Mouse (Mus musculus) gastrocnemius, postnatal 25 days (tissue): ENCODE results near the gene Gm12216. TPM values are rescaled to one million over a fixed set of nuclear protein-coding genes. Genes with fewer than 3 reads are reported as not detected.

Source experiments
- DNase-seq: peaks from one replicate; pipeline ENCODE4 v3.0.0; 2022
- microRNA-seq, 2 experiments: library from miRNA; unstranded; fragments of <30 nt; microRNA quantifications; one replicate each; pipeline ENCODE4 v1.2.0; 2021; ENCODE audit warnings: borderline replicate concordance in 2 of 2
- total RNA-seq, 2 experiments: library from RNA; stranded (reverse); gene quantifications; 1 replicate in 1 of 2; 2 replicates in 1 of 2; pipeline ENCODE4 v1.2.3; 2021

Gene Gm12216
- total RNA-seq, 2 experiments from 2014 or later: 2.0 TPM

DNA sequence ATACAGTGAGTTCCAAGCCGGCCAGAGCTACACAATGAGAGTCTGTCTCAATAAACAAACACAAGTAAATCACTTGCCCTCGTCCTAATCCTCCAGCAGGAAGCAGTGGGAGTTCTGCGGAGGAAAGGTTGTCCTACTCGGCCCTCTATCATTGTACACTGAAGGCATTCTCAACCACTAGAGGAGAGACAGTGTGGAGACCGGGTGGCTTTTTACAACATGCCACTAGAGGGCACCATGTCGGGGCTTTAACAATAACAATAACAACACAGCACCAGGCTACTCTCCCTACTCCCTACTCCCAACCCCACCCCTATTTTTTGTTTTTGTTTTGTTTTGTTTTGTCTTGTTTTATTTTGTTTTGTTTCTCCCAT lies 121.5 kb downstream of the Gm12216 start:
- peak; percentile 50 for DNase-seq

DNA sequence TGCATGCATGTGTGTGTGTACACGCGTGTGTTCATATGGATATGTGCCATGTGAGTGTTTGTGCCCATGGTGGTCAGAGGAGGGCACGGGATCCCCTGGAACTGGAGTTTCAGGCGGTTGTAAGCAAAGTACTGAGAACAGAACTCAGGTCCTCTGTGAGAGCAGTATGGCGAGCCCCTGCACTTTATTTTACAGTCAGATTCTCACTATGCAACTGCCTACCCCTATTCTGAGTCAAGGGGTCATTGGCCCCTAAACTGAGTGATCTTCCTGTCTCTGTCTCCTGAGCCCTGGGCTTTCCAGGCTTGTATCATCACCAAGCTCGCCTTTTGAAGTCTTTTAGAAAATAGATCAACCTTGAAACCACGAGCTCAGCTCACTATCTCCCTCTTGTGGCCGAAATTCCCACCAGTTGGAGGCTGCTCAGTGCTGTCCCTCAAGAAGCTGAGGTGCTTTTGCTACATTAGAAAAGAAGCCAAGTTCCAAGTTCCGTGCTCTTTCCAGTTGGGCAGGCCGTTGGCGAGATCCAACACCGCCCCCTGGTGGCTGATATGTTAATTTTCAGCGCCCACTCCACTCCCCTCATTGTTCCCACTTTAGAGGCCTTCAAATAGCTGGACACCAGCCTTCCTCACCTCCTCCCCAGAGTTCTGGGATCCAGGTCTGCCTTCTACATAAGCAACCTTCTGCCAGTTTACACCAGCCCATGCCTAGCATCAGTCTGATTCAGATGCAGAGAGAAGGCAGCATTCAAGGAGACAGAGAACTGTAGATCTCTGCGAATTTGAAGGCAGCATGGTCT lies 122.1 kb downstream of the Gm12216 start:
- peak; percentile 60 for DNase-seq

DNA sequence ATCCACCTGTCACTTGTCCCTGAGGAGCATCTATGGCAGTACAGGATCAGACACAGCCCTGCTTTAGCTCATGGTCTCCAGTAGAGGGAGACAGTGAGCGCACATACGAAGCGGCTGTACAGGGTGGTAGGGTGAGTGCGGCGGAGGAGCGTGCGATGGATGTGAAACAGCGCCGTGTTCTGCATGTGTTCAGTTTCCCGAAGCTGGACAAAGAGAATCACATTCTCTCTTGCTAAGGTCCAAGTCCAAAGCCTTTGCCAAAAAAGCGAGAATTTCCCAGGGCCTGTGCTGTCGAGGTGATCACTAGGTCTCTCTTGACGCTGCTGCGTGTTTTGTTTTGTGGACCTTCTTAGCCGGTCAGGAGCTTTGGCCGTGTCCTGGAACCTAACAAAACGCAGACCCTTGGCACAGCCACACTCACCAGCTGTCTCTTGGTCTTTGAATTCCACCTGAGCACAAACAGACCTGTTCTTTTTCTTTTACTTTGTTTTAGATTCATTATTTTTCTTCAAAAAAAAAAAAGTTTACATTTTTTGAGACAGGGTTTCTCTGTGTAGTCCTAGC lies 123.3 kb downstream of the Gm12216 start:
- DNase-seq: peak; percentile 40

DNA sequence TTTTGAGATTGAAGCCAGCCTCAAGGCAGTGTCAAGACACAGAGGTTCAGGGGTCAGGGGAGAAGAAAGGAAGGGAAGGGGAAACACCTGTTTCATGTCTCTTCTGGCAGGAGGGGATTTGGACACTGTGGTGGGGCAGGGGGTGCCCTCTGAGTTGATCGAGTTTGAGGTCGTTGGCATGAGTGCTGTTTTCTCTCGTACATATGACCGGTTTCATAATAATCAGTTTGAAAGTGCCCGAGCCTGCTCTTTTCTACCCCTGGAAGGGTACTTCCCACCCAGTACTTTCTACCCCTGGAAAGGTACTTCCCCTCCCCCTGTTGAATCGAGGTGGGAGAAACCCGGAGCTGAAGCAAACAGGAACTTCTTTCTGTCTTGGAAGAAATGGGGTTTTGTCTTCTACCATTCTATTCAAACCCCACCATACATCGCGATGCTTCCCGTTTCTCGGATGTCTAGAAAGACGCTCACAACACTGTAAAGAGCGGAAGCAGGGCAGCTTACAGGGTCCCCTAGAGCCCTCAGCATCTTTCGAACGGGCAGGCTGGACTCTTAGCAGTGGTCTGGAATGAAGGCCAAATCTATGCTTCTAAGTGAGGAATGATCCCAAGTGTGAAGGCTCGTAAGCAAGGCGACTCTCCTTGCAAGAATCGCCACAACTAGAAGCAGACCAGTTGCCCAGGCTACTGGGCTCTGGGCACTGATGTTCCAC lies 123.9 kb downstream of the Gm12216 start:
- DNase-seq: no peak

GRCm38 (mm10) chr11:53734431-53734830 lies 124.6 kb downstream of the Gm12216 start:
- no peak for DNase-seq

DNA sequence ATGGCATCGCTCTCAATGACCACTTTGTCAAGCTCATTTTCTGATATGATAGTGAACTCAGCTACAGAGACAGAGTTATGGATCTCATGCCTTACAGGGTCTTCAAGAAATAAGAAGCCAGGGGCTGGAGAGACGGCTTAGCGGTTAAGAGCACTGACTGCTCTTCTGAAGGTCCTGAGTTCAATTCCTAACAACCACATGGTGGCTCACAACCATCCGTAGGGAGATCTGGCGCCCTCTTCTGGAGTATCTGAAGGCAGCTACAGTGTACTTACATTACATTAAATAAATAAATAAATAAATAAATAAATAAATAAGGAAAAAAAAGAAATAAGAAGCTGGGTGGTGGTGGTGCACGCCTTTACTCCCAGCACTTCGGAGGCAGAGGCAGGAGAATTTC lies 125.2 kb downstream of the Gm12216 start:
- no peak for DNase-seq

Small RNAs within 50 kb of the gene (microRNA-seq; reads per million reads assigned to microRNA genes)
- gene Mir7671: 0 reads per million in 2 experiments

Other genes with a start within 250 kb of the Gm12216 start
- gene Il4, start 240.6 kb downstream of the Gm12216 start, total RNA-seq: not detected
- not detected for gene Il13, start 224.6 kb downstream of the Gm12216 start, total RNA-seq
- 1 to 10 TPM; 4.9 to 5.1 TPM for gene Rad50, start 151.9 kb downstream of the Gm12216 start, total RNA-seq
- not detected for gene Il5, start 138.5 kb downstream of the Gm12216 start, total RNA-seq
- gene Irf1, start 89.2 kb downstream of the Gm12216 start, total RNA-seq: 1 to 10 TPM; 5.1 to 9.1 TPM
- not detected for gene Gm17334, start 86.1 kb downstream of the Gm12216 start, total RNA-seq
- gene Slc22a5, start 32.4 kb upstream of the Gm12216 start, total RNA-seq: 10 to 100 TPM; 10.6 to 10.7 TPM
- gene Slc22a21, start 121.1 kb upstream of the Gm12216 start, total RNA-seq: 1 to 10 TPM in 1 of 2 experiments, under 1 TPM in 1; 1.00 to 1.4 TPM
- 1 to 10 TPM; 1.6 to 6.9 TPM for gene Slc22a4, start 168.8 kb upstream of the Gm12216 start, total RNA-seq
- 1 to 10 TPM; 8.6 to 10.0 TPM for gene Pdlim4, start 209.8 kb upstream of the Gm12216 start, total RNA-seq
- 10 to 100 TPM; 25.6 to 32.3 TPM for gene P4ha2, start 240.8 kb upstream of the Gm12216 start, total RNA-seq